Mouse (Mus musculus) forebrain, postnatal 0 days (tissue): ENCODE data around the gene Mrps21. TPM values are rescaled to one million over a fixed set of nuclear protein-coding genes. Genes with fewer than 3 reads are reported as not detected.

Experiments
- ATAC-seq: fragments of 200-750 bp; cut with Nextera tagmentation; 2 replicates; pipeline ENCODE4 v1.8.0; 2017; ENCODE audit warnings: mild to moderate bottlenecking, moderate library complexity
- DNase-seq: peaks from one replicate; pipeline ENCODE4 v3.0.0-alpha.2; 2015
- H3K27ac ChIP-seq: fragments of 300-500 bp; sonication (generic); 2 replicates; pipeline ENCODE4 v1.5.1; 2014; ENCODE audit warnings: low read depth, mild to moderate bottlenecking, antibody characterized with exemption, low read length, moderate library complexity, mixed read lengths
- H3K27me3 ChIP-seq: fragments of 300-500 bp; sonication (generic); 2 replicates; pipeline ENCODE4 v1.6.1; 2014; ENCODE audit warnings: mild to moderate bottlenecking, low read length, mixed read lengths; ENCODE audit not compliant: insufficient read depth
- H3K36me3 ChIP-seq: fragments of 300-500 bp; sonication (generic); 2 replicates; pipeline ENCODE4 v1.6.1; 2014; ENCODE audit warnings: mild to moderate bottlenecking, moderate library complexity; ENCODE audit not compliant: insufficient read depth
- H3K4me1 ChIP-seq: fragments of 300-500 bp; sonication (generic); 2 replicates; pipeline ENCODE4 v1.6.1; 2014; ENCODE audit warnings: antibody characterized with exemption; ENCODE audit not compliant: insufficient read depth
- H3K4me2 ChIP-seq: fragments of 300-500 bp; sonication (generic); 2 replicates; pipeline ENCODE4 v1.6.1; 2014; ENCODE audit warnings: low read depth, mild to moderate bottlenecking, moderate library complexity
- H3K4me3 ChIP-seq: fragments of 300-500 bp; sonication (generic); 2 replicates; pipeline ENCODE4 v1.5.1; 2014; ENCODE audit warnings: low read depth, low read length, mixed read lengths
- H3K9ac ChIP-seq: fragments of 300-500 bp; sonication (generic); 2 replicates; pipeline ENCODE4 v1.6.1; 2014; ENCODE audit warnings: mild to moderate bottlenecking
- H3K9me3 ChIP-seq: fragments of 300-500 bp; sonication (generic); 2 replicates; pipeline ENCODE4 v1.6.1; 2016; ENCODE audit warnings: low read length
- CTCF ChIP-seq: sonication (generic); IDR thresholded peaks from 2 replicates; pipeline ENCODE4 v1.5.1; 2016; ENCODE audit warnings: antibody characterized with exemption, control low read depth, low read depth
- WGBS: fragments of 180-500 bp; shearing (Covaris S2); extraction: QIAGEN DNeasy Blood & Tissue Kit; methylation state at CpG from one replicate; pipeline ENCODE4 v1.1.7; 2014; 5-methylcytosine and 5-hydroxymethylcytosine counted together
- polyA plus RNA-seq: library from polyadenylated mRNA; unstranded; fragments of >200 nt; fragmentation: Nextera tagmentation; extraction: Ambion mirVana; gene quantifications from 2 replicates; pipeline ENCODE4 v1.2.1, GENCODE M21; 2015
- total RNA-seq: library from RNA; depleted of rRNA; stranded (reverse); fragments of >200 nt; gene quantifications from 2 replicates; pipeline ENCODE4 v1.2.3, GENCODE M21; 2014; rRNA removed

The Mrps21 gene
- total and polyA plus RNA-seq, 2 experiments from 2014 or later: 113 to 251 TPM

DNA sequence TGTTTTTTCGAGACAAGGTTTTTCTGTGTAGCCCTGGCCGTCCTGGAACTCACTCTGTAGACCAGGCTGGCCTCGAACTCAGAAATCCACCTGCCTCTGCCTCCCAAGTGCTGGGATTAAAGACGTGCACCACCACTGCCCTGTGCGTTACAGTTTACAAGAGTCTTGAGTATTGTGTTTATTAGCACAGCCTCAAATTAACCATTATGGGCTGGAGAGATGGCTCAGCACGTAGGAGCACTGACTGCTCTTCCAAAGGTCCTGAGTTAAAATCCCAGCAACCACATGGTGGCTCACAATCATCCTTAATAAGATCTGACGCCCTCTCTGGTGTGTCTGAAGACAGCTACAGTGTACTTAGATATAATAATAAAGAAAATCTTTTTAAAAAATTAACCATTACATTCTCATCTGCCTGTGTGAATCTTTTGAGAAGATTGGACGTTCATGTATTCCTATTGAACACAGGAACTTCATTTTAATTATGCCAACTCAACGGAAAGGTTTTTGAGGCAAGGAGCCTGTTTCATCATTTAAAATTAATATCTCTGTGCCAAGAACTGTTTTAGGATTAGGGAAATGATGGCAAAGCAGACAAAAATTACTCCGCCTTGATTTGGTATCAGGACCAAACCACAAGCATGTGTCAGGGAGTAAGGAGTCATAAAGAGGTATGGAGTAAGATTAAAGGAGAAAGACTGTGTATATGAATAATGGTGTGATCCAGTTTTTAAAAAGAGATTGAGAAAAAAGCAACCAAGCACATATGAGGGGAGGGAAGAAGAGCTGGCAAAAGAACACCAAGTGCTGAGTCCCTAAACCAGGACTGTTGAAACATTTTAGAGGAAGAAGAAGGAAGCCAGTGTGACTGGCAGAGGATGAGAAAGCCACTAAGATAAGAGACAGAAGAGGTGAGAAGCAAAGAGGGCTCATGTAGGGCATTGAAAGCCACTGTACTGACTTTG lies 51.0 kb downstream of the Mrps21 start:
- ATAC-seq (peak; percentile 5; the same call in 1 of the 2 replicates), DNase-seq (peak; percentile 36)
- Histone ChIP-seq H3K4me2 (peak overlapping the region; percentile 46), H3K4me3 (peak overlapping the region; percentile 53), H3K9me3 (no peaks in the 10 kb centered on the region), H3K4me1 (peaks cover 27% of the 10 kb centered on the region; the same call in 1 of the 2 replicates), H3K27ac (peak overlapping the region; percentile 100), H3K27me3 (no peaks in the 10 kb centered on the region), H3K36me3 (no peaks in the 10 kb centered on the region), H3K9ac (peak overlapping the region; percentile 57)
- peak; percentile 34; the same call in 1 of the 2 replicates for TF ChIP-seq CTCF
- WGBS: 31% methylated on average over 10 of the region's 10 CpGs

DNA sequence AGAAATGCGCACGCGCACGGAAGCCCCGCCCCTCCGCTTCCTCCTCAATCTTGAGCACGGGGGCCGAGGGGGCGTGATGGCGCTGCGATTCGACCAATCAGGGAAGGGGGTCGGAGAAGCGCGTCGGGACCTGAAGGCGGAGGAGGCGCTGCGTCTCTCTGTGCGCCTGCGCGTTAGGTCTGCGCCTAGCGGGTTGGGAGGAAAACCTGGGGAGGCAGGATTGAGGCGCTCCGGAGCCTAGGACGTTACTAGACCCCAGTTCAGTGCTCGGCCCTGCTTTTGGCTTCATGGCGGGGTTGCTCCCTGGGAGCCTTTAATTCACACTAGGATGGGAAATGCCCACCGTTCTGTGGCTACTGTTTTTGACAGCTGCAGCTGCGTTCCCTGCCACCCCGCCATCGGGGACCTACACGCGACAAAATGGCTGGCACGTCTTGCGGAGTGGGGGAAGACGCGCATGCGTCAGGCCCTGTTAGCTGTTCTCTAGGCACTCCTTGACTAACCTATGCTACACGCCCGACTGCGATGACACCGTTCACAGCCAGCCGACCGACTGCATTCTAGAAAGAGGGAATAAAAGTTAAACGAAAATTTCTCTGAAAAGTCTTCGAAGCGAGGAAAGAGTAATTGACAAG lies 51.9 kb downstream of the Mrps21 start:
- peak; percentile 42; the same call in 1 of the 2 replicates for TF ChIP-seq CTCF
- Histone ChIP-seq H3K27ac (peak overlapping the region; percentile 100), H3K36me3 (no peaks in the 10 kb centered on the region), H3K9me3 (no peaks in the 10 kb centered on the region), H3K4me2 (peak overlapping the region; percentile 46), H3K9ac (peak overlapping the region; percentile 57), H3K4me1 (peaks cover 27% of the 10 kb centered on the region; the same call in 1 of the 2 replicates), H3K4me3 (peak overlapping the region; percentile 53), H3K27me3 (no peaks in the 10 kb centered on the region)
- under 1% methylated on average over 49 of the region's 49 CpGs for WGBS
- DNase-seq (peak; percentile 100), ATAC-seq (peak; percentile 96)

DNA sequence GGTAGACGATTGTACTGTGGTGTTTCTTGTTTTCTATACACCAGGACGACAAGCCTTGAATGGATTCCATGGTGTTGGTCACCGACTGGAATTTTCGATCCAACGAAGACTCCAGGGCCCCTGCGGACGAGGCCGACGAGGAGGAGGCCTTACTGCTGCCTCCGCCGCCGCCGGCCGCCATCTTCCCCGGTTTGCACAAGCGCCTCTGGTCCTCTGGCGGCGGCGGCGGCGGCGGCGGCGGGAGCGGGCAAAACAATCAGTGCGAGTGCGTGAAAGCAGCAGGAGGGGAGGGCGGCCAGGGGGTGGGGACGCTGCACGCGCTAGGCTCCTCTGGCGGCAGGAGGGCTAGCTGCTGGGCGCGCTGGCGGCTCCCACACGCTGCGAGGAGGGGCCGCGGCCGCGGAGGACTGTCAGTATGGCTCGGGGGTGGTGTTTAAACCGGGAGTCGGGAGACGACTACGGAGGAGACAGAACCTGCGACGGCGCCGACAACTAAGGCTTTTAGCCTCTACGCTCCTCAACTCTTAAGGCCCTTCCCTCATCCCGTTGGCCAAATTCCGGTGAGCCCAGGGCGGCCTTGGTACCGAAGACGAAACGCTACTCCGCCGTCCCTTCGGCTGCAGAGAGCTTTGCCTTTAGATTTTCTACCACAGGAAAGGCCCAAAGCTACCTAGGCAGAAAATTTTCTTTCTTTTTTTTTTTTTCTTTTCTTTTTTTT lies 52.6 kb downstream of the Mrps21 start, which contains the start of gene Rprd2:
Rprd2 (minus strand) TSS at position 293 of the 718 bp plus-strand sequence.
- under 1% methylated on average over 58 of the region's 60 CpGs for WGBS
- Histone ChIP-seq H3K4me2 (peak within 1 kb of the TSS; percentile 61), H3K27me3 (no peaks in the 10 kb centered on the region), H3K36me3 (no peaks in the 10 kb centered on the region), H3K4me3 (peak within 1 kb of the TSS; percentile 53), H3K27ac (peak within 1 kb of the TSS; percentile 100), H3K9me3 (no peaks in the 10 kb centered on the region), H3K9ac (peak within 1 kb of the TSS; percentile 96), H3K4me1 (peaks cover 27% of the 10 kb centered on the region; the same call in 1 of the 2 replicates)
- DNase-seq (peak; percentile 87), ATAC-seq (peak; percentile 49)
- peak; percentile 26; the same call in 1 of the 2 replicates for TF ChIP-seq CTCF

DNA sequence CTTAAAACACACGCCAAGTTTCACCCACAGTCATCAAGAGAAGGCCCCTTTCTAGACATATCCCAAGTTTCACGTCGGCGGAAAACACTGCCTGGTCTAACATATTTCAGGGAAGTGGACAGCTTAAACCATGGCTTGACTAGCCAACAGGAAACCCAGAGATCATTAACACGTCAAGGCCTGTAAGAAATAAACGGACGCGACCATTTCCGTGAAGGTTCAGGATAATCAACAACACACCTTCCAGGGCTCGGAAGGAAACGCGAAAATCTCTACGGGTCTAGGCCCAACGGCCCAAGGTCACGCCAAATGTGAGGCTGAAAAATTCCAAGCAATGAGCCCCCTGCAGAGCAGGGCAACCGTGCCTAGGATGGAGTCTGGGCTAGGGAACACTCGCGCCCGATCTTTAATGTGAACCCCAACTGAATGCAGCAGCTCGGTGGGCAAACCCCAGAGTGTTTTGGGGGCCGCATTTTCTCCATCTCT lies 53.2 kb downstream of the Mrps21 start:
- WGBS: under 1% methylated on average over 21 of the region's 21 CpGs
- DNase-seq: peak; percentile 54
- no peak for TF ChIP-seq CTCF

DNA sequence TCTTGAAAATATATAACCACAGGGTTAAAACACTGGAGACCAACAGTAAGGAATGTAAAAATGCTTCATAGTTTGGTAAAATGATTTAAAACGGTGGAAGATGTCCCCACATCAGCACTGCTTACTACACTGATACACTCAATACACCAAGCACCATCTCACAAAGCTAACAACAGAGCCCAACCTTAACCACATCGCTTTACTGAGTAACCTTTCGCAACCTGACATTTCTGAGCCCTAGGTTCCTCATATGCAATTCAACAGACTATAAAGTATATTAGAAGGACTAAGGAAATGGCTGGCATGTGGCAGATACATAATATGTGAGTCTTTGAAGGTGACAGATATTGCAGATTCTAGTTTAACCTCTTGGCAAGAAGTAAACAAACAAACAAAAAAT lies 54.6 kb downstream of the Mrps21 start:
- no peaks in the 10 kb centered on the region for H3K9me3 ChIP-seq
- H3K4me1 ChIP-seq: peaks cover 27% of the 10 kb centered on the region; the same call in 1 of the 2 replicates
- H3K36me3 ChIP-seq: no peaks in the 10 kb centered on the region
- 91% methylated on average over 3 of the region's 3 CpGs for WGBS
- H3K4me3 ChIP-seq: no peak overlapping the region; the same call in 1 of the 2 replicates
- no peak overlapping the region for H3K9ac ChIP-seq
- TF ChIP-seq CTCF: no peak
- peak overlapping the region; percentile 61; the same call in 1 of the 2 replicates for H3K4me2 ChIP-seq
- no peaks in the 10 kb centered on the region for H3K27me3 ChIP-seq
- DNase-seq: no peak
- H3K27ac ChIP-seq: no peak overlapping the region
- no peak for ATAC-seq

More for the DNA sequence above, 53.2 kb downstream of the Mrps21 start:
- Histone ChIP-seq H3K27me3 (no peaks in the 10 kb centered on the region), H3K9me3 (no peaks in the 10 kb centered on the region), H3K4me3 (peak overlapping the region; percentile 53), H3K36me3 (no peaks in the 10 kb centered on the region), H3K4me1 (peaks cover 27% of the 10 kb centered on the region; the same call in 1 of the 2 replicates), H3K4me2 (peak overlapping the region; percentile 61), H3K27ac (peak overlapping the region; percentile 100), H3K9ac (peak overlapping the region; percentile 96)
- no peak for ATAC-seq

Other genes starting within 250 kb of the Mrps21 start
- 140 and 146 TPM in 2 replicates for gene Ensa, start 246.5 kb downstream of the Mrps21 start, total RNA-seq
- gene Ensa, start 246.5 kb downstream of the Mrps21 start, polyA plus RNA-seq: 145 and 151 TPM in 2 replicates
- 131 and 137 TPM in 2 replicates for gene Mcl1, start 212.7 kb downstream of the Mrps21 start, total RNA-seq
- gene Mcl1, start 212.7 kb downstream of the Mrps21 start, polyA plus RNA-seq: 42.9 and 46.6 TPM in 2 replicates
- gene Adamtsl4, start 183.6 kb downstream of the Mrps21 start, total RNA-seq: 0.81 and 1.8 TPM in 2 replicates
- gene Adamtsl4, start 183.6 kb downstream of the Mrps21 start, polyA plus RNA-seq: 0.67 and 2.0 TPM in 2 replicates
- gene Ecm1, start 131.9 kb downstream of the Mrps21 start, total RNA-seq: 3.3 and 4.8 TPM in 2 replicates
- 8.3 and 8.7 TPM in 2 replicates for gene Ecm1, start 131.9 kb downstream of the Mrps21 start, polyA plus RNA-seq
- 40.2 and 52.6 TPM in 2 replicates for gene Tars2, start 111.3 kb downstream of the Mrps21 start, total RNA-seq
- 36.5 and 41.2 TPM in 2 replicates for gene Tars2, start 111.3 kb downstream of the Mrps21 start, polyA plus RNA-seq
- 32.2 and 43.7 TPM in 2 replicates for gene Rprd2, start 52.7 kb downstream of the Mrps21 start, total RNA-seq
- 17.2 and 21.0 TPM in 2 replicates for gene Rprd2, start 52.7 kb downstream of the Mrps21 start, polyA plus RNA-seq
- gene Prpf3, start 15.6 kb downstream of the Mrps21 start, total RNA-seq: 14.3 and 14.4 TPM in 2 replicates
- gene Prpf3, start 15.6 kb downstream of the Mrps21 start, polyA plus RNA-seq: 19.3 and 24.9 TPM in 2 replicates
- 3.4 and 5.9 TPM in 2 replicates for gene Ciart, start 10.7 kb upstream of the Mrps21 start, total RNA-seq
- gene Ciart, start 10.7 kb upstream of the Mrps21 start, polyA plus RNA-seq: 8.2 and 11.2 TPM in 2 replicates
- gene BC028528, start 20.5 kb upstream of the Mrps21 start, total RNA-seq: 5.7 and 9.9 TPM in 2 replicates
- gene BC028528, start 20.5 kb upstream of the Mrps21 start, polyA plus RNA-seq: 14.9 and 18.4 TPM in 2 replicates
- 59.3 and 77.2 TPM in 2 replicates for gene Aph1a, start 22.4 kb upstream of the Mrps21 start, total RNA-seq
- gene Aph1a, start 22.4 kb upstream of the Mrps21 start, polyA plus RNA-seq: 44.3 and 46.0 TPM in 2 replicates
- 5.0 and 9.4 TPM in 2 replicates for gene Car14, start 33.2 kb upstream of the Mrps21 start, total RNA-seq
- gene Car14, start 33.2 kb upstream of the Mrps21 start, polyA plus RNA-seq: 11.2 and 12.8 TPM in 2 replicates
- 27.5 and 34.4 TPM in 2 replicates for gene Anp32e, start 57.7 kb upstream of the Mrps21 start, total RNA-seq
- gene Anp32e, start 57.7 kb upstream of the Mrps21 start, polyA plus RNA-seq: 84.1 and 109 TPM in 2 replicates
- 93.5 and 135 TPM in 2 replicates for gene Plekho1, start 124.5 kb upstream of the Mrps21 start, total RNA-seq
- 51.8 and 60.1 TPM in 2 replicates for gene Plekho1, start 124.5 kb upstream of the Mrps21 start, polyA plus RNA-seq
- 59.5 and 60.5 TPM in 2 replicates for gene Vps45, start 186.9 kb upstream of the Mrps21 start, total RNA-seq
- gene Vps45, start 186.9 kb upstream of the Mrps21 start, polyA plus RNA-seq: 65.1 and 68.3 TPM in 2 replicates
- gene Otud7b, start 233.0 kb upstream of the Mrps21 start, total RNA-seq: 6.2 and 13.5 TPM in 2 replicates
- gene Otud7b, start 233.0 kb upstream of the Mrps21 start, polyA plus RNA-seq: 5.7 and 8.8 TPM in 2 replicates